Mouse (Mus musculus) spleen, postnatal 10 days (tissue): ENCODE measurements around the gene Slfn4.
"Not testable (repeated sequence)": the region's sequence is repeated elsewhere in the genome, so short reads cannot be mapped to it uniquely, and the experiment has no call there.

Experiments
- DNase-seq, 2 experiments: peaks; one replicate each; pipeline ENCODE4 v3.0.0; 2021 to 2022; ENCODE audit warnings: low spot score in 2 of 2

Gene Slfn4

DNA sequence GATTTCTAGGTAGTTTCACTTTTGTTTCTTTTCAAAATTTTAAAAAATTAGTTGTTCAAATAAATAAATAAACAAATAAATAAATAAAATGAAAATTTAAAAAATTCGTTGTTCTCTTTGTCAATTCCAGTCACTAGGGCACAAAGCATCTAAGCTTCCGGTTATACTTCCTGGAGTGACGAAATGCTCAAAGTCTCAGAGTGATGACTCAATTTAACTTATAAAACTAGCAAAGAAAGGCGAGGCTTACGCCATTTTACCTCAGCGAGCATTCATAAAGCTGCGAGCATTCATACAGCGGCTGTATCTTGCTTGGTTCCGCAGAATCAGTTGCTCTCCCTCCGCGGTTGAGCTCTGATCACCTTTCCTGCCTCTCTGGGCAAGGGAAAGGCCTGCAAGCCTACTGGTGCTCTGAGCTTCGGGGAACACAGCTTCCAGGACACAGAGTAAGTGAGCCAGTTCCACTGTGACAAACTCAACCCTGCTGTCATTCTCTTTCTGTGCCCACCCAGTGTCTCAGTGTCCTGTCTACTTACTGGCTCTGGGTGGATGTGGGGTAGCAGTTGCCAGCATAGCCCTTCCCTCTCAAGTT lies at the start of gene Slfn4:
Gene Slfn4, plus strand, starts transcription at position 239 of the 592 bp plus-strand sequence.
- DNase-seq, result no peak

DNA sequence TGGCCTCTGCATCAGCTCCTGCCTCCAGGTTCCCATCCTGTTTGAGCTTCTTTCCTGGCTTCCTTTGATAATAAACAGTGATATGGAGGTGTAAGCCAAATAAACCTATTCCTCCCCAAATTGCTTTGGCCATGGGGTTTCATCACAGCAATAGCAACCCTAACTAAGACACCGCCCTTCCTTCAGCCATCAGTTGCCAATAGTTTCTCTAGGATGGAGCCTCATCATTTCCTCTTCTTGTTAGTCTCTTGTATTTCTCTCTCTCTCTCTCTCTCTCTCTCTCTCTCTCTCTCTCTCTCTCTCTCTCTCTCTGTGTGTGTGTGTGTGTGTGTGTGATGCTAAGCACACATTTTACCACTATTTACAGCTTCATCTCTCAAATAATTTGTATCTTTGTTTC lies 49.4 kb upstream of the Slfn4 start:
- DNase-seq, result not testable (repeated sequence)

DNA sequence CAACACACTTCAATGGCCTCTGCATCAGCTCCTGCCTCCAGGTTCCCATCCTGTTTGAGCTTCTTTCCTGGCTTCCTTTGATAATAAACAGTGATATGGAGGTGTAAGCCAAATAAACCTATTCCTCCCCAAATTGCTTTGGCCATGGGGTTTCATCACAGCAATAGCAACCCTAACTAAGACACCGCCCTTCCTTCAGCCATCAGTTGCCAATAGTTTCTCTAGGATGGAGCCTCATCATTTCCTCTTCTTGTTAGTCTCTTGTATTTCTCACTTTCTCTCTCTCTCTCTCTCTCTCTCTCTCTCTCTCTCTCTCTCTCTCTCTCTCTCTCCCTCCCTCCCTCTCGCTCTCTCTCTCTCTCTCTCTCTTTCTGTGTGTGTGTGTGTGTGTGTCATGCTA lies 37.7 kb upstream of the Slfn4 start:
- not testable (repeated sequence) for DNase-seq

DNA sequence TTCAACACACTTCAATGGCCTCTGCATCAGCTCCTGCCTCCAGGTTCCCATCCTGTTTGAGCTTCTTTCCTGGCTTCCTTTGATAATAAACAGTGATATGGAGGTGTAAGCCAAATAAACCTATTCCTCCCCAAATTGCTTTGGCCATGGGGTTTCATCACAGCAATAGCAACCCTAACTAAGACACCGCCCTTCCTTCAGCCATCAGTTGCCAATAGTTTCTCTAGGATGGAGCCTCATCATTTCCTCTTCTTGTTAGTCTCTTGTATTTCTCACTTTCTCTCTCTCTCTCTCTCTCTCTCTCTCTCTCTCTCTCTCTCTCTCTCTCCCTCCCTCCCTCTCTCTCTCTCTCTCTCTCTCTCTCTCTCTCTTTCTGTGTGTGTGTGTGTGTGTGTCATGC lies 26.0 kb upstream of the Slfn4 start:
- not testable (repeated sequence) for DNase-seq

DNA sequence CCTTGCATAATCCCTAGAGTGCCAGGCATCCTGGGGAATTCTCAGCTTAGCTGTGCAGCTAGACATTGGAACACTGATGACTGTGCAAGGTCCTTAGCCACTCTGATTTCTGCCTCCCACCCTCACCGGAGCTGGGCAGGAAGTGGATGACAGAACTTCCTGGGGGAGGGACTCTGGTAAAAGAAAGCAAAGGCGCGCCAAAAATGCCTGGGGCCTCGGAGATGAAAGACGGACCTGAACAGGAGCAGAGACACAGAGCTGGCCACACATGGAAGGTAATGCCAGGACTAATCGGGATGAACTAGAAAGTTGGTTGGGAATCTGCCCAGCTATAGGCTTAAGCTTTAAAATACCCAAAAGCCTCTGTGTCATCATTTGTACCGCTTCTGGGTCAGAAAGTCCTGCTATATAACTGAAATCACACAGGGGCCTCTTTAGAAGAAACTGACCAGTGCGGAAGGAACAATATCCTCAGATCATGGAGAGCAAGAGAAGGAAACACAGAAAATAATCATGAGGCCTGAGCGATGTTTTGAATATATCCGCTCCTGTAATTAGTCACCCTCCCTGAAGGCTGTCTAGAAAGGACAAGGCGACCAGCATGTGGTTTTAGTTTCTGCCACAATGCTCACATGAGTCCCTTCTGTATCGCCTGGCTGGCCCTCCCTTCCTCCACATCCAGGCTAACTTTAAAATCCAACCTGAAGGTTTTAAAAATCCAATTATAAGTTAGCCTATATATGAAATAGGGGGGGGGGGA lies 16.3 kb downstream of the Slfn4 start, which contains the start of gene Slfn3:
Gene Slfn3, plus strand, starts transcription at position 197 of the 760 bp plus-strand sequence.
- DNase-seq, result peak; percentile 56 to 69

DNA sequence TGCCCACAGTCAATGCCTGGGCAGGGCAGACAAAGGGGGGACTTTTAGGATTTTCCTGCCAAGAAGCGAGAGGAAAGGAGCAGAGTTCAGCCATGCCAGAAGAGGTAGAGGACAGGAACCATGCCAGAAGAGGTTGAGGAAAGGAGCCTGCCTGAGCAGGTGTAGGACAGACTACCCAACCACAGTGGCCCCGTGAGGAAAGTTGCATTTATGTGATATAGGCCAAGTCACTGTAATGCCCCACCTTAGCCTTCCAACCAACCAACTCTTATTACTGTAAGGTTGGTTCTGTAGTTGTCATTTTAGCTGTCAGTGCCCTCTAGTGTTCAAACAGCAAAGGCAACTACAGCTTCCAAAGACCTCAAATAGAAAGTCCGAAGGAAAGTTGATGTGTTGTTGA lies 17.0 kb downstream of the Slfn4 start:
- DNase-seq, result peak; percentile 45 to 53

DNA sequence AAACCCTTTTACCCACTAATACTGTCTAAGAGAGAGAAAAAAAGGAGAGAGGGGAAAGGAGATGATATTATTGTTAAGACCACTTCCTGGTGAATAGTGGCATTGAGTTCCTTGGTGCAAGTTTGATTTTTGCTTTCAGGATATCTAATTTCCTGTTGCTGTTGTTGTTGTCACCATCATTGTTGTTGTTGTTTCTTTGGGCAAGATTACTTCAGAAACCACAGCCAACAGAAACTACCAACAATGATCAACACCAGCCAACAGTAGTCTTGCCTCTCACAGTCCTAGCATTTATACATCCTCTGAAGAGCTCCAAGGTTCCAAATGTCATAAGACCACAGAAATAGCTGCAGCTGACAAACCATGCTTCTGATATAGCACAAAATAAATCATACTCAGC lies 30.0 kb downstream of the Slfn4 start:
- no peak for DNase-seq

DNA sequence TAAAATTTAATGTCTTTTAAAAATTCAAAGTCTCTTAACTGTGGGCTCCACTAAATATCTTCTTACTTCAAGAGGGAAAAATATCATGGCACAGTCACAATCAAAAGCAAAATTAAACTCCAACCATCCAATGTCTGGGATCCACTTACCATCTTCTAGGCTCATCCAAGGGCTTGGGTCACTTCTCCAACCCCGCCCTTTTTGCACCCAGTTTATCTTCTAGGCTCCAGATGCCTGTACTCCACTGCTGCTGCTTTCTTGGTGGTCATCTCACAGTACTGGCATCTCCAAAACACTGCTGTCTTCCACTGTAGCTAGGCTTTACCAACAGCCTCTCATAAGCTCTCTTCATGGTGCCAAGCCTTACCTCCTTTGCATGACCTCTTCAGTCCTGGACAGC lies 41.1 kb downstream of the Slfn4 start:
- no peak for DNase-seq

DNA sequence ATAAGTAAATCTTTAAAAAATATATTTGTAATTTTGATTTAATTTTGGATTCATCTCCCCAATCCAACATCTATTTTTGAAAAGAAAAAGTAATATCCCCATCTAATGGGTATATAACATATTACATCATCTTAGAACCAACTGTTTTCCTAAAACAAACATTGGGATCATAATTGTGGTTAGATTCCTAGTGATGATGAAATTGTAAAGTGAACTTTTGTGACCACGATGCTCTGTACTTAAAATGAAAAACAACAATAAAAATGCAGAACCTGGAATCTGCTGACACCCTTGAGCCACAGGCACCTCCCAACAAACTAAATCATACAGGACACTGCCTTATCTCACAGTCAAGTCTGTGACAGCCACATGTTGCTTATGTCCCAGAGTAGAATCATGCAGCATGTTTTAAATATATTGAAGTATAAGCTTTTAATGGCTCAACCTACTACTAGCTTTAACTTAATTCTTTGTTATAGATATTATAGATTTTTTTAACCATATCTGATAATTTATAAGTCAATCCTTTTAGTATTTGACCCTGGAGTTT lies 46.4 kb downstream of the Slfn4 start:
- no peak for DNase-seq

DNA sequence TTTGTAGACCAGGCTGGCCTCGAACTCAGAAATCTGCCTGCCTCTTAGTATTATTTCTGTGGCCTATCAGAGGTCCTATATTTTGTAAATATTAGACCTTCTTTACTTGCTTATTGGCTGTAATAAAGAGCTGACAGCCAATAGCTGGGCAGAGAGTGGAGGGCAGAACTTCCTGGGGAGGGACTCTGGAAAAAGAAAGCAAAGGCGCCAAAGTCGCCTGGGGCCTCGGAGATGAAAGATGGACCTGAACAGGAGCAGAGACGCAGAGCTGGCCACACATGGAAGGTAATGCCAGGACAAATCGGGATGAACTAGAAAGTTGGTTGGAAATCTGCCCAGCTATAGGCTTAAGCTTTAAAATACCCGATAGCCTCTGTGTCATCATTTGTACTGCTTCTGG lies 48.4 kb downstream of the Slfn4 start:
- peak; percentile 56 to 70 for DNase-seq

DNA sequence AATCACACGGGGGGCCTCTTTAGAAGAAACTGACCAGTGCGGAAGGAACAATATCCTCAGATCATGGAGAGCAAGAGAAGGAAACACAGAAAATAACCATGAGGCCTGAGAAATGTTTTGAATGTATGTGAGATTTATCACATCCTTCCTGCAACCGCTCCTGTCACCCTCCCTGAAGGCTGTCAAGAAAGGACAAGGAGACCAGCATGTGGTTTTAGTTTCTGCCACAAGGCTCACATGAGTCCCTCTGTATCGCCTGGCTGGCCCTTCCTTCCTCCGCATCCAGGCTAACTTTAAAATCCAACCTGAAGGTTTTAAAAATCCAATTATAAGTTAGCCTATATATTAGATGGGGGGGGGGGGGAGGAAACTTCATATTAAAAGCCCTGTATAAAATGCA lies 48.8 kb downstream of the Slfn4 start:
- not testable (repeated sequence) for DNase-seq

DNA sequence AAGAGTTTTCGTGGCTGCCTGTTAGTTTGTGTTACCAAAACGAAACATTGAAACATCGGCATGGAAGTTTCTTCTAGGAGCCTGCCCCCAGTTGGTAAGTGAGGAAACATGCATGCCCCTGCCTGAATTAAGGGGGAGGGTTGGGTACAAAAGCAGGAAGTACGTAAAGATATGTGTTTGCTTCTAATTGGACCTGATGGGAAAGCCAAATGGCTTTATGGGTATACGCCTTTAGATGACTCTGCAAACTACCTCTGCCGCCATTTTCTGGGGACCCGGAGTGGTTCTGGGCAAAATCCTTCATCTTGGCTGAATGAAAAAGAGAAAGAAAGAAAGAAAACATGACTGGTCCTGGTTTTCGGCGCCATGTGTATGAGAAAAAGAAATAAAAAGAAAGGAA lies 49.2 kb downstream of the Slfn4 start:
- DNase-seq, result peak; percentile 39 to 68

DNA sequence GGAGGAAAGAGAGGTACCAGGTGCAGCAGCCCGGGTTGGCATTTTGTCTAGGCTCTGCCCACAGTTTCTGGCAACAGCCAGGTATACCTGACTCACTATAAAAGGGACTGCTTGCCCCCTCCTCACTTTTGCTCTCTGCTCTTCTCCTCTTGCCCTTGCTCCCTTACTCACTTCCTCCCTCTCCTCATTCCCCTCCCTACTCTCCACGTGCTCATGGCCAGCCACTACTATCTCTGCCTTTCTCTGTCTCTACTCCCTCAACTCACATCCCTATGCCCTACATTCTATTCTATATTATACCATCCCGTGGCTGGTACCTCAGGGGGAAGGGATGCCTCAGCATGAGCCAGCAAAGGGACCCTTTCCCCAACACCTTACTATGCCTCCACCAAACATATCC lies 49.8 kb downstream of the Slfn4 start:
- DNase-seq, result no peak

DNA sequence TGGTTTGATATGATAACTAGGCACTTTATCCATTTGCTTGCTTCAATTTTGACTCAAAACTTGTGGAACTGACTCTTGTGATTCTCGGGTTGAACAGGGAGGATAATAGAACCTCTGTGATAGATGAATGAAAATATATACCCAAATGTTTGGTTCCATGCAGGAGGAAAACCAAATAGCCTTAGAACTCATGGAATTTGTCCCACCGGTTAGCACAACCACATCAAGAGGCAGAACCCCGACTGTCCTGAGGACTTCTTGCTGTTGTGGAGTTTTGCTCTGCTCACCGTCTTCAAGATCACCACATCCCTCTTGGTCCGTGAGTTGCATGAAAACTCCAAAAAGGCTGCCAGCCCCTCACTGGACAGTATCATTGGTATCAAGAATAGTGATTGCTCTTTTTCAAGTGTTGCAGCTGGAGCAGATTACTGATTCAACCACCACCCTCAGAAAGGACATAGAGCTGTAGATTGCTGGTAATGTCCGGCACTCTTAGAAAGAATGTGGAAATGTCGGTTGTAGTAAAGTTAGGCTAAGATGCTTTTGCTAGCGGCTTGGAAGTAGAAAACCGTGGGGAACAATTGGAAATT lies 50.5 kb downstream of the Slfn4 start:
- no peak for DNase-seq

DNA sequence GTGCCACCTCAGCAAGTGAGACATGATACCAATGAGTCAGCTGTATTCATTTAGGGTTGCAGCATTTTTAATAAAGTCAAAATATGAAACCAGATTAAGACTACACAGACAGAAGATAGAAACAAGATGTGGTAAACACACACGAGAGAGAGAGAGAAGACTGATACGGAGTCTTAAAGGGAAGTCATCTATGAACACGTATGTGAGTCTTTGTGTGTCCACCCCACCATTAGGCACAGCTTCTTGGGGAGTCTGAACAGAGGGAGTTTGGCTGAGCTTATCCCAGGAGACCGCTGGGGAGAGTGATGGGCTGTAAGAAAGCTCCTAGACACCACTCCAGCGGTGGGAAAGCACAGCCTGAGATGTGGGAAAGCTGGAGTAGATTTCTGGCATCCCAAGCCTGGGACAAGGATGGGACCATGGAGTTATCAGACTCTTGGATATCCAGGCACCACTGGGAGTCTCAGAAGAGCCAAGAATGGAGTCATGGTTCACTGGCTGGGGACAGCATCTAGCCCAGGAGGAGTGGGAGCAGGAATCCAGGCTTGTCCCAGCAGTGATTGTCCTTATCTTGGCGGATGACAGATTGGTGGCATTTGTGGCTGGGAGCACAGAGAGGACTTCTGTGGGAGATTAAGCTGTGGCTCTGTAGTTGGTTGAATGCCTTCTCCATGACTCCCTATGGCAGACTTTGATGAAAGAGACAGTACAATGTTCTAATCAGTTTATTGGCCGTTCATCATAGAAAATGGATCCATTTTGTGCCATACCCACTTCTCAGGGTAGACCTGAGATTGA lies 53.1 kb downstream of the Slfn4 start:
- DNase-seq, result no peak

DNA sequence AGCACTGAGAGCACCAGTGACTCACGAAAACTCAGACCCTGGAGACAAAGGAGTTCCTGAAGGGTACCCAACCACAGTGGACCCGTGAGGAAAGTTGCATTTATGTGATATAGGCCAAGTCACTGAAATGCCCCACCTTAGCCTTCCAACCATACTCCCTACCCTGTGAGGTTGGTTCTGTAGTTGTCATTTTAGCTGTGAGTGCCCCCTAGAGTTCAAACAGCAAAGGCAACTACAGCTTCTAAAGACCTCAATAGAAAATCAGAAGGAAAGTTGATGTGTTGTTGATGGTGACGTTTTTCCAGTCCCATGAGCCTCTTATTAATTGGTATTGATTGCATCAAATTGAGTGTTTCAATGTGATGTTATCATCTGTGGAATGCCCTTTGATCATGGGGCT lies 56.0 kb downstream of the Slfn4 start:
- DNase-seq, result peak in 1 of 2 experiments; percentile 54

DNA sequence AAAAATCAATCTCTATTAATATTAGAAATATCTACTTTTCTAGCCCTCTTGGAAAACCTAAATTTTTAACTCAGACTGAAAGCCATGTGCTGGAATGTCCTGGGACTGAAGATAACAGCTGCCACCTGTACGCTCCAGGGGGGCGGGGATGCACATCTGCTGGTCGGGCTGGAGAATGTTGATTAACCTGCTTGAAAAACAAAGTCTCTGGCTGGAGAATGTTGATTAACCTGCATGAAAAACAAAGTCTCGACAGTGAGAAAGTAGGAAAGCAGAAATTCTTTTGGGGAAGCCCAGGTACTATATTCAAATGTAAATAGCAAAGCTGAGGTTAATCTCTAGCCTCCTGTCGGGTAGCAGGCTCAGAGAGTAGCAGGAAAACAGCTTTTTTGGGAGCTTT lies 58.6 kb downstream of the Slfn4 start:
- peak in 1 of 2 experiments; percentile 67 for DNase-seq

DNA sequence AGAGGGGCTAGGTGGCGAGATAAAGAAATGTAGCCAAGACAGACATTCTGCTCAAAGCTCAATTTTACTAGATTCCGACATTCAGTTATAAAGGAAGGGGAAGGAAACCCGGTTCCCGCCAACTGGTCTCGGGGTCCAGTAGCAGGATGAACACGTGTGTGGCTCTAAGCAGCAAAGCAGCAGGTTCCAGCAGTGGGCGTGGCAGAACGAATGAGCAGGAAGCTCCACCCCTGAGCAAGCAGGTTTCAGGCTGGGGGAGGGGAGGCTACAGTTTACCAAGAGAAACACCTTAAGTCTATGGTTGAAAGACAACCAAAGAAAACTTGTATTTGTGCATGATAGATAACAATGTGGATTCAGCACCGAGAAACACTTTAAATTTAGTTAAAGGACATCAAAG lies 62.4 kb downstream of the Slfn4 start:
- DNase-seq, result not testable (repeated sequence)

DNA sequence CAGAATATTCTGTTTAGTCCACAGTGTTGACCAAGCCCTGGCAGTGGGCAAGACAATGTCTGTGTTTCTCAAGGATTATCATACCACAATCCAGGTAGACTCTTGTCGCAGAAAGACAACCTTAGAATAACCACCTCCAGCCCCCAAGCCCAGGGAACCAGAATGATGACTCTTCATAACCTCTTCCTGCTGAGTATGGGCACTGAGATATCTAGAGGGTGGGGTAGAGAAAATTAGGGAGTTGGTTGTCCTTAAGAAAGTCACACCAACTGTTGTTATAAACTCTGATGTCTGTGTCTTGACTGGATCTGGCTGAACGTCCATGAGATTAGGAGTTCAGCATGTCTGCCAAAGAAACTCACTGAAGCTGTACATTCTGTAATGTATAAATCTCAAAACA lies 63.4 kb downstream of the Slfn4 start:
- no peak for DNase-seq

DNA sequence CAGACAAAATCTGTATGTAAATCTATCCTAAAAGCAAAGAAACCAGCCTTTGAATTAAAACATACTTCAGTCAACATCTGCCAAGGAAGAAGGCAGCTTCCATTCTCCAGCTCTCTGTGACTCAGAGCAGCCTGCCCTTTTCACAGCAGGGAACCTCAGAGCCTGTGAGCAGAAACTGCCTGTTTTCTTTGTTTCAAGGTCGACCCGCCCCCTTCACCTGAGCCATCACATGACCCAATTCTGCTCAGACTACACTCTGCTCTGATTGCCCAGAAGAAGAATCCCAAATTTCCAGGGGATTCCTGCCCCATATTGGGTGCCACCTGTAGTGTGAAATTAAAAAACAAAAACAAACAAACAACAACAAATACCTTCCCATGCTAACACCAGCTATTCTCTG lies 64.8 kb downstream of the Slfn4 start:
- no peak for DNase-seq
